Mouse (Mus musculus) central nervous system, embryonic 18 days (tissue): ENCODE results near the gene Lbhd1. TPM values are rescaled to one million over a fixed set of nuclear protein-coding genes. Genes with fewer than 3 reads are reported as not detected.

ENCODE experiments used
- polyA plus RNA-seq: library from polyadenylated mRNA; depleted of rRNA; stranded (reverse); fragments of >200 nt; gene quantifications from 2 replicates; pipeline ENCODE4 v1.2.3, GENCODE M21; 2012; rRNA removed

Lbhd1 gene
- 4.0 and 5.1 TPM in 2 replicates for polyA plus RNA-seq

DNA sequence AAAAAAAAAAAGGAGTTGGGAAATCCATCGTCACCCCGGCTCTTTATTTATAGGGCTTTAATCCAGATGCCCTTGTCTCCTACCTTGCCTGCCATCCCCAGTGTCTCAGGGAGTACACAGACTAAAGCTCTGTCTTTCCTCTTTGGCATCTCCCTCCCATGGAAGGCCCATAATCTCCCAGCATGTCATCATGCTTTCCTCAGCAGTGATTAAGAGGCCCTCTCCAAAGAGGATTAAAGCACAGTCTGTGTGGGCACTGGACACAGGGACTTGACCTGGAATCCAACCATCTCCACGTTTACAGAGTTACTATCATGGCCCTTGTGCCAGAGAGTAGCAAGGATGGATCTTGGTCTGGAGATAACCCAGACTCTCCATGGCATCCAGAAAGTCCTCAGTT lies at the start of gene Lbhd1, which contains the start of gene Gm49403:
Gene Lbhd1 (plus strand): TSS at position 117 of the 400 bp plus-strand sequence.
Gene Gm49403 (plus strand): TSS at position 315 of the 400 bp plus-strand sequence.

DNA sequence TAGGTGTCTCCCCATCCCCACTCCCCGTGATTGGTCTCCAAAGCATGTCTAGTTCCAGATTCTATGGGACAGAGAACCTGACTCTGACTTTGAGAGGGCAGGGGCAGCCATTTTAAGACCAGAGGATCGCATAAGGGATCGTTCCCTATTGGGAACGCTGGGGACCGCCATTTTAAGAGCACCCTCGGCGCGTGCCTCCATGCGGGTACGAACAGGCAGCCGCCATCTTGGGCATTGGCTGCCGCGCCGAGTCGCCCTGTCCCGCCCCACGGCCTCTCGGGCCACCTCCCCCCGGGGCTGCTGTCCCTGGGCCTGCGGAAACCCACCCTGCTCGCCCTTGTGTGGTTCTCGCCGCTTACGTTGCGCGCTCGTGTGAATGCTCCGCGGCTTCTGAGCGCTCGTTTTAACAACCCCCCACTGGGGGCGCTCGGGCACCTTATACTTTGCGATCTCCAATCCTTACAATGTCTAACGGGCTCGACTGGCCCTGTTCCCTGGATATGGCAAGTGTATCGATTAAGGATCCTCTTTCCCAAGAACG lies 46.2 kb upstream of the Lbhd1 start, which contains the start of gene Bscl2:
Gene Bscl2 (plus strand): TSS at position 217 of the 541 bp plus-strand sequence.

DNA sequence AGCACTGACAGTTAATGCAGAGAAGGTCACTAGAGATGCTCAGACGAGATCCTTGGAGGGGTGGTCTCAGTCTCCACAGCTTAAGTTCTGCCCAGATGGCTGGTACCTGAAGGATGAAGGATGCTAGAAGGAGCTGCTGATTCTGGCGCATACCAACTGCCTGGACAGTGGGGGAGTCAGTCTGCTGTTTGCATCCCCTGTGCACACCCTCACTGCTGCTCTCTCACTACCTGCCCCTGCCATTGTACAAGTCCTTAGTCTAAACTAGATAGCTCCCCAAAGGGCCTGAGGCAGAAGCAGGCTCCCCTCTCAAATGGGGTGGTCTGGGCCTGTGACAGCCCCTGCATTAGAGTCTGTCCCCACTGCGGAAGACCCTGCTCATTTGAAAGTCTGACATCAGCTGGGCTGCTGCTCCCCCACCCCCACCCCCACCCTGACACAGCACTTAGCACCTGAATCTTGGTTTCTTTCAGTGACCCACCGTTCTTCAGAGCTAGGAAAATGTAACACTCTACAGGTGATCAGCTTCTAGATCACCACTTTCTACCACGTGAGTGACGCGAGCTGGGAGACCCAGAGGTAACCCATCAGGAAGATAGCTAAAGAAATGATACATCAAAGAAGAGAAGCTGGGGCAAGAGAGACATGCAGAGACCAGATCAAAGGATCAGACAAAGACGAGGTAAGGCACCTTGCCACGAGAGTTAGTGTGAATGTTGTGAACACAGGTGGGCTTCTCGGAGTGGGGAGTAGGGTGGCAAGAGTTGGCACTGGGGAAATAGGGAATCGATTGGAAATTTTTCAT lies 44.2 kb upstream of the Lbhd1 start, which contains the start of gene Gng3:
Gene Gng3 (minus strand): TSS at position 92 of the 805 bp plus-strand sequence.

DNA sequence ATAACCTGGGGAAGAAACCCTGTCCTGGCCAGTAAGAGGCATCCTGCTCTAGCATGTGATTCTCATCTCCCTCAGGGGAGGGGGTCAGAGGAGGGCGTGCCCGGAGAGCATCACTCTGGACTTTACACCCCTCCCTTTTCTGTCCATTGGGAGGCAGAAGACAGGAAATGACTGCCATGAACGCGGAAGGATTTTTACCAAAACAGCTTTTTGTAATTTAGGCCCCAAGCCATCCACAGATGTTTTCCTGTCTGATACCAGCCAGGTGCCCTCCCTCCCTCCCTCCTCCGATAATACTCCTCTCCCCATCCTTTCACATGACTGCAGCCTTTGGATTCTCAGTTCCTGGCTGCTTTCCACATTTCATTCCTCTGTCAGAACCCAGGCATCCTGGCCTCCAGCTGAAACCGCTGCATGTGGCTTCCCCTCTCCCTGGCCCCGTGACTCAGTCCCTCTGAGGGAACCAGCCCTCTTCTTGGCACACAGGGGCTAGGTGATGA lies 33.1 kb upstream of the Lbhd1 start, which contains the start of gene Lrrn4cl:
Gene Lrrn4cl (plus strand): TSS at position 367 of the 500 bp plus-strand sequence.

DNA sequence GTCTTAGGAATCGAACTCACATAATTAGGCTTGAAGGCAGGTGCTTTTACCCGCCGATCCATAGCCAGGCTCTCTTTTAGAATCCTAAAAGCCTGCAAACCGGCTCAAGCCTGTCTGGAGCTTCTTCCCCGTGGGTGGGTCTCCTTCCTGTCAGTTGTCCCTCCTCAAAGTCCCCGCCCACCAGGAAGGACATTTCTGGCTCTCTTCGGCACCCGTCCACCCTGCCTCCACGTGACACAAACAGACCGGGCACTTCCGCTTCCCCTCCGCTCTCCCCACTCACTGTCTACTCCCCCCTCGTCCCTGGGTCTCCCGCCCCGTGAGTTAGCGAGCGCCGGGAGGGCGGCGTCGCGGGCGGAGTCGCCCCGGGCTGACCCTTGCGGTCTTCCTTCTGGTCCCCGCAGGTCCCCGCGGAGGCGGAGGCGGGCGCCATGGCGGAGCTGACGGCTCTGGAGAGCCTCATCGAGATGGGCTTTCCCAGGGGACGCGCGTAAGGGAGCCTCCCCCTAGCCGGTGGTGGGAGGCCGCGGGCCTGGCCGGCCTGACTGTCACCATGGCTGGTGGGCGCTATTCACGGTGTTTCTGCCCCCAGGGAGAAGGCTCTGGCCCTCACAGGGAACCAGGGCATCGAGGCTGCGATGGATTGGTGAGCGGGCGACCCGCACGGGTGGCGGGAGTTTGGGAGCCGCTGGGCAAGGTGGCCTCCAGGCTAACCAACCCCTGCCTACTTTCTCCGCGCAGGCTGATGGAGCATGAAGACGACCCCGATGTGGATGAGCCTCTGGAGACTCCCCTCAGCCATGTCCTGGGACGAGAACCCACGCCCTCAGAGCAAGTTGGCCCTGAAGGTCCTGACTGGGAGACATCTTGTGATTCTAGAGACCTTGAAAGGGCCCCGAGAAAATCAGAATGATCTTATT lies 12.0 kb upstream of the Lbhd1 start, which contains the start of gene Ubxn1:
Gene Ubxn1 (plus strand): TSS at position 230 of the 920 bp plus-strand sequence.

DNA sequence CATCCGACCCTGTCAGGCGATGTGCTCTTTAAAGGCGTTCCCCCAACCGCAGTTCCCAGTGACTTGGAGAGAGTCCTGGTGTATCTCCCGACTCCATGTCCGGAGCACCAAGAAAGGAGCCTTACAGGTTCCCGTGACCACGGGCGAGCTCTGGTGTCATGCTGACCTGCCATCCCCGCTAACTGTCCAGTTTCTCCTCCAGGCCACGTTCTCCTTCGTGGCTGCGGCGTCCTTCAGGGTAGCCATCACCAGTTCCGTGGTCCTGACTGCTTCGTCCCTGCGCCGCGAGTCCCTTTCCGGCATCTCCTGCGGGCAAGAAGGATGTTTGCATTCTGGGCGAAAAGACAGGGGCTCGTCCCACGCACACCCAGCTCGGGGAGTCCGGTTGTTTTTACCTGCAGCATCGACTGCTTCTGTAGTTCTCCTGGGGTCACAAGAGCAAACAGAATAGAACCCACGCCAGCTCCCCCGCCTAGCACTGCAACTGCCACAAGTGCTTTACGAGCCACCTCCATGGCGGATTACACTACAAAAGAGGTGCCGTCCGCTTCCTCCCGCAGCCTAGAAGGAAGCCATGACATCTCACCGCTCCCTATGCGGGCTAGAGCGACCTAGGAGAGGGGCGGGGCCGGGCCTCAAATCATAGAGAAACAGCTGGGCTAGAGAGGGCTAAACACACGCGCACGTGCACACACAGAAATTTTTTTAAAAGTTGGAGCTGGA lies 3.1 kb upstream of the Lbhd1 start, which contains the start of gene Uqcc3:
Gene Uqcc3 (minus strand): TSS at position 613 of the 723 bp plus-strand sequence.

DNA sequence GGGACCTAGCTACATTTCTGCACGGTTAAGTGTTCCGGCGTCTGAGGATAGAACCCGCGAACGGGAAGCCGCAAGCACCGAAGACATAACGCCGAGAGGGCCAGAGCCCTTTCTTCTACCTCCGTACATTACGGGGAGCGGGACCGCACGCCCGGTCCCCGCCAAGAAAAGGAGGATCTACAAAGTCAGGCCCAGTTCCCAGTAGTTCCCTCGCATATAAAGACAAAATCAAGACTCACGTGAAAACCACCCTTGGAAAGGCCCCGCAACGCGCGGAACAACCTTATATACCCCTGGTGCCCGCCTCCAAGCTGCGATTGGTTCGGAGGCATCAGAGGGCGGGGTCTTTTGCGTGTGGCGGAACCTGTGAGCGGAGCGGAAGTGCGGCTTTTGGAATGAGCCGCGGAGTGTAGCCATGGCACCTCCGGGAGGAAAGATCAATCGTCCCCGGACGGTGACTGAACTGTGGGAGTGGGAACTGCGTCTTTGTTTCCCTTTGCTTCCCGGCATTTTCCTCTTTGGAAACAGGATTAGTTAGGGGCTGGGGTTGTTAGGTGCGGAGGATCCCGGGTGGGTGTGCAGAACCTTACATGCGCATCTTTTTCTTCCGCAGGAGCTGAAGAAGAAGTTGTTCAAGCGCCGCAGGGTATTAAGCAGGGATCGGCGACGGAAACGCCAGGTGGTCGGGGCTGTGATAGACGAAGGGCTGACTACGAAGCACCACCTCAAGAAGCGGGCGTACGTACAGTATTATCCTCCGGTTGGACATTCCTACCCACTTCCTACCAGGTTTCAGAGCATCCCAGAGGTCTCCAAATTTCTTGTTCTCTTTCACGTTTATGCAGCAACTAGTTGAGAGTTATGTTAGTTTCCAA lies 5.2 kb downstream of the Lbhd1 start, which contains the start of the genes 1810009A15Rik and Gm49416:
Gene 1810009A15Rik (plus strand): TSS at position 343 of the 875 bp plus-strand sequence.
Gene Gm49416 (plus strand): TSS at position 416 of the 875 bp plus-strand sequence.

DNA sequence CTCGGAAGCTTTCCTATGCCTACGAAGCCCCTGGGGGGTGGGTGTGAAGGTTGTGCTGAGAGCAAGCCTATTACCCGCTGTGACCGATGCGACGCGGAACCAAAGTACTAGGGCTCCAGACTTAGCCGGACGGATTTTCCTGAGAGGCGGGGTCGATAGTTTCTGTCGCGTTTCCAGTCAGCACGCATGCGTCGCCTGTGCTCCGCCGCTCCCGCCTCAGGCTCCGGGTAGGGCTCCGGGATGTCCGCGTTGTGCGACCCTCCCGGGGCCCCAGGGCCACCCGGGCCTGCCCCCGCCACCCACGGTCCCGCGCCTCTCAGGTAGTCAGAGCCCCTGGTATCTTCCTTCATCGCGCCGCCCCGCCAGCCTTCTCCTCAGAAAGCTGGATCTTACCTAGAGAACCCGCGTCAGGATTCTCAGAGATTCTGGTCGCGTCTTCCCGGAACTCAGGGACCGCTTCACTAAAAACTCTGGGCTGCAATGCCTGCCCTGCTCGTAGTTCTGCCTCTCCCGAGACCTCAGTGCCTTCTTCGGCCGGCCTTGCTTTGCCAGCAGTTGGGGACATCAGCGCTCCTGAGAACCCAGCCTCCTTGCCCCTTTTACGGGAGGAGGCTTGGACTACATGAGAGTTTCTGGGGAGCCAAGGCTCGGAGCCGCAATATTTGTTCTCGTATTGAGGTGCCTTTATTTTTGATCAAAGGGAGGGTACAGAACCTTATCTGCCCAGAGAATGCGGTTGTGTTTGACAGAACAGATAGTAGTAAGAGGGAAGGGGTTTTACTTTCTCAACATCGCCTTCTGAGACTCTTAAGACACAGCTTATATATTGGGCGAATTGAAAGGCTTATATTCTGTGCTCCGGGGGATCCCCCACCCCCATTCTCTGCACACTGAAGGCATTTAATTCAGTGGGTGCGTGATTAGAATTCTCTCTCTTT lies 9.6 kb downstream of the Lbhd1 start, which contains the start of gene Ints5:
Gene Ints5 (plus strand): TSS at position 177 of the 938 bp plus-strand sequence.

DNA sequence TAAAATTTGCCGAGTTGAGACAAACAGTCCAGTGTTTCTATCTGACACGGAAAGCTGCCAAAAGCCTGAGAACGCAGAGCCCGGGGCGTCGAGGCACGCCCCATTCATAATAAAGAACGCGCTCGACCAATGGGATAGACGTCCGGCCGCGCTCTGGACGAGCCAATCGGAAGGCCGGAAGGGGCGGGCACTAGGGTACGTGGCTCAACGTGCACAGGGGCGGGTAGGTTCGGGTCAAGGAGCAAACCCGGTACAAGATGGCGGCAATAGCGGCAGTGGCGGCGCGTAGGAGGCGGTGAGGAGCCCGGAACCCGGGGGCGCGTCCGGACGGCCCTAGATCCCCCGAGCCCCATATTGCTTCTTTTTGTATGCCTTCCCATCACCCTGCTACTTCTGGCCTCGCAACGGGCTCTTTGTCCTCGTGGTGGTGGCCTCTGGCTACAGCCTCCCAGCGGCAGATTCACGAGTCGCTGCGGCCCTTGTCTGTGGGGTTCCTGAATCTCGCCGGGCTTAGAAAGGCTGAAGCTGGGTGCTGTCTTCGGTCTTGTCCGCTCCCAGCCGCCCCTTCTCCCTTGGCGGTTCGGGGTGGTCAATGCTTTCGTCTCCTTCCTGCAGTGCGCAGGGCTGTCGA lies 14.4 kb downstream of the Lbhd1 start, which contains the start of gene Ganab:
Gene Ganab (plus strand): TSS at position 207 of the 631 bp plus-strand sequence.

DNA sequence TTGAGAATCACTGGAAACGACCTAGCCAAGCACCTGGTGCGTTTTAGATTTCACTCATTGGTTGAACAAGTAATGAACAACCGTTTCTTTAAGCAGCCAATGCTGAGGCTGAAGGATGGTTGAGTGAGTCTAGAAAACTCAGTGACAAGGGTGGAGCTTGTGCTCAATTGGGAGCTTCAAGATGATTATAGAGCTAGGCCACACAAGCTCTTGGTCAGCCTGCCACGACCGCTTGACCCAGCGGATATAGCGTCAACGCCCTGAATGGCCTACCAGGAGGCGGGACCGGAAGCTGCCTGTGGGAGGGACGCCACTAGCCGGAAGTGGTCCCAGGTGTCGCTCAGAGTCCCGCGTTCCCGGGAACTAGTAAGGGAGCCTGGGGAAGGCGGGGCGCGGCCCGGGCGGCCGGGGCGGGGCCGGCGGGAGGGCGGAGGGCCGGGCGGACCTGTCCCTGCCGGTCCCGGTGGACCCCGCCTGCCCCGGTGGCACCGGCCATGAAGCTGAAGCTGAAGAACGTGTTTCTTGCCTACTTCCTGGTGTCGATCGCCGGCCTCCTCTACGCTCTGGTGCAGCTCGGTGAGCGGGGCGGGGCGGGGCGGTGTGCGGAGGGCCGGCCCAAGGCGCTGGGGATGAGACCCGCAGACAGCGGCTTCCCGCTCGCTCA lies 36.7 kb downstream of the Lbhd1 start, which contains the start of gene B3gat3:
Gene B3gat3 (plus strand): TSS at position 302 of the 664 bp plus-strand sequence.

DNA sequence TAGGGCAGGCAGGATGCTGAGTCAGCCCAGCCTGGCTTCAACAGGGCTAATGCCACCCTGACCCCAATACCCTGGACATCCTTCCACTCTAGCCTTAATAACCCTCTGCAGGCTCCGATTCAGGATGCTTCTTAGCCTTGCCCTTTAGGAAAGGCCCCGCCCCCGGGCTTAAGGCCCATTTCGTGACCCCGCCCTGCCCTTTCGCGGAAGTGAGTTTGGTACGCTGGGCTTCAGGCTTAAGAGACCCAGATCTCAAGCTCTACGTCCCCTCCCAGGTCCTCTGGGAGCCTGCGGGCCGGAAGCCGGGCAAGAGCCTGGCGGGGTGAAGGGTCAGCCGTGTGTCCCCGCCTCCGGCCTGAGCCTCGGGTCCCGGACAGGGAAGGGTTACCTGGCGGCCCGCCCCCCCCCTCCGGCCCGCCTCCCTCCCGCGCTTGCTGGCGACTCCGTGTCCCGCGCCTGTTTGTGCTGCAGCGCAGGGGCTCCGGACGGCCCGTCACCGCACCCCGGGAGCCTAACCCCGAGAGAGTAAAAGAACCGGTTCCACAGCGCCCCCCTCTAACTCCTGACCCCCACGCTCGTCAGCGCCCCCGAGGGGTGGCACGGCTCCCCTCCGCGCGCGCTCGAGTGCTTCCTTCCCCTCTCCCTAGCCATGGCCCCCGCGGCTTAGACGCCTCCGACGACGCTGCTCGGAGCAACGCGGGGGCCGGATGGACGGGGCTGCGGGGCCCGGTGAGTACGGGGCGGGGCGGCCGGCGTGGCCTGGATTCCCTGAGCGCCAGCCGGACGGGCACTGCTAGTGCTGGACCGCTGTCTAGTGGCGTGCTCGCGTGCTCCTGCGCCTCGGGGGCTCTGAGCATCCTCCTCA lies 45.9 kb downstream of the Lbhd1 start, which contains the start of the genes Rom1 and Eml3:
Gene Rom1 (minus strand): TSS at position 133 of the 865 bp plus-strand sequence.
Gene Eml3 (plus strand): TSS at position 329 of the 865 bp plus-strand sequence.

DNA sequence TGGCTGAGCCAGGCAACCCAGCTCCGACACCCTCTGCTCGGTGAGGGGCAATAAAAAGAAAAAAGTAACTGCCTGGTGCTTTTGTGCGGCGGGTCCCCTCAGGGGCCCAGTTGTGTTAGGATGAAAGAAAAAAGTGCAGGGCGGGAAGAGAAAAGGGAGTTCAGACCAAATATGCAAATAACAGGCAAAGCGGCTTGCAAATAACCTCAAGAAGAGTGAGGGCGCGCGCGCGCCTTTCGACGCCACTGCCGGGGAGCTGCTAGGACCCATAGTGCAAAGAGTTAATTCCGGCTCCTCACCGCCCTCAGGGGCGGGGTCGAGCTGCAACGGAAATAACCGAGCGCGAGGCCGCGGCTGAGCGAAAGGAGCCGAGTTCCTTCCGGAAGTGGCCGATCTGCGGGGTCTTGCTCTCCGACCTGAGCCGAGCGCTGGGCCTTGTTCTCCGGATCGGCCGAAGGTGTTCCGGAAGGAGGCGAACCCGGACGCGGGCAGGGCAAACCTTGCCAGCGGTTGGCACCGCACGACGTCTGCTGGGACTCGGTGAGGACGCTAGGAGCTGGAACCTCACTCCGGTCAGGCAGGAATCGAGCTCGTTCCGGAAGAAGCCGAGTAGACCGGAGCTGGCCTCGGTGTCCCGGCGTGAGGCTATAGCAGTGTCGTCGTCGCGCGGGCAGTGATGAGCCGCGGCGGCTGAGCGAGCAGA lies 58.1 kb downstream of the Lbhd1 start, which contains the start of gene Mta2:
Gene Mta2 (plus strand): TSS at position 361 of the 703 bp plus-strand sequence.

